ENCODE assay signal across 14 mouse cellular contexts in the genomic region with DNA sequence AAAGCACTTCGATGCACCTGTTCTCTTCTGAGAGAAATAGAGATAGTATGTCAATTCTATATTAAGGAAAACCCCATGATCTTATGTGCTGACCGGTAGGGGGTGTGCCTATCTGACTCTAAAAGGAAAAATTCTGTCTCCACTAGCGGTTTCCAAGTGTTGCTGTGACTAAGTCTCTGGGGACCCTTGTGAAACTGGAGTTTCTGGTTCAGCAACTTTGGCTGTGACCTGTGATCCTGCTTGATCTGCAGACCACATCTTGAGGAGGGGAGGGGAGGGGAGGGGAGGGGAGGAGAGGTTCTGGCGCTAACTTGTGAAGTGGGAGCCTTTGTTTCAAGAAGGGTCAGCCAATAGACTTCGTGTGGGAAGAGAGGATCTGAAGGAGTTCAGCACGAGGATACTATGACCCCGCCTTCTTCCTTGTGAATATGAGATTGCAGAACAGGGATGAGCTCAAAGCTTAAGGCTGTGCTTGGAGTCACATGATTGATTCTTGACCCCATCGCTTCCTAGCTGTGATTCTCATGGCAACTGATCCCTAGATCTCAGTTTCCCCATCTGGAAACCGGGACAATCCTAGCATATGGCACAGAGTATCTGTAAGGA.
DNase-seq lines count a peak whose midpoint lies in the region; ATAC-seq and TF ChIP-seq lines count a peak whose summit lies in the region.
"Had no signal": no experiment of that assay in that cellular context is flagged by ENCODE, and none has a peak within 500 bp of the region (broad histone marks: within the 10 kb centered on the region; RNA-seq: fewer than 3 reads in every experiment).

No protein-coding gene starts in this region.

- intact Hi-C loops in left cerebral cortex, postnatal 25 days (cut with DNase I): no loop called here

- DNase-seq in hindbrain, embryonic 10.5 days (ENCODE audit: low spot score): peak; percentile 18
- no peak for DNase-seq in hindbrain, postnatal 0 days (ENCODE audit: low spot score)
- peak; percentile 77 for DNase-seq in CH12.LX (ENCODE audit: extremely low read depth)
- DNase-seq in forelimb bud, embryonic 11.5 days (ENCODE audit: low read depth, low spot score): peak; percentile 14
- DNase-seq in lung, postnatal 14 days: peak; percentile 59
- no peak for DNase-seq in thymus, postnatal 4 days
- DNase-seq in left cerebral cortex, postnatal 25 days (ENCODE audit: low spot score in 2 of 2): no peak
- DNase-seq: adrenal gland, adult 2 months; cerebellum, adult 11 months had no signal

- in situ Hi-C loops in CH12.LX (cut with MboI; ENCODE audit: low pct_ligation_motif_present, low pct_unique_long_range_greater_than_20kb, low sequenced_read_pairs): loop anchor here (25.0 kb wide), 1 partner anchor 657 kb away; a partner anchor contains a TSS

- no peak for ATAC-seq in hindbrain, postnatal 0 days
- ATAC-seq in inflammation-experienced regulatory T-cells, adult 6 months: no peak

- dilution Hi-C loops in CH12.LX (cut with MboI; ENCODE audit: extremely low pct_ligation_motif_present, extremely low pct_unique_long_range_greater_than_20kb, low sequenced_read_pairs): no loop called here

- no peaks in the 10 kb centered on the region for H3K79me2 ChIP-seq in CH12.LX (replicated peaks; ENCODE audit: control insufficient read depth, extremely low read depth, insufficient read depth, poor library complexity, severe bottlenecking)

- H3K9ac ChIP-seq in hindbrain, postnatal 0 days (replicated peaks; ENCODE audit: low read length): no peak overlapping the region
- H3K9ac ChIP-seq in CH12.LX (ENCODE audit: insufficient read depth, low read depth): no peak overlapping the region
- H3K9ac ChIP-seq: hindbrain, embryonic 13.5 days; limb, embryonic 13.5 days; midbrain, embryonic 12.5 days; neural tube, embryonic 12.5 days had no signal

- H3K36me3 ChIP-seq in hindbrain, embryonic 10.5 days: no peaks in the 10 kb centered on the region
- no peaks in the 10 kb centered on the region for H3K36me3 ChIP-seq in hindbrain, postnatal 0 days (ENCODE audit: insufficient read depth, low read length)
- H3K36me3 ChIP-seq in CH12.LX (replicated peaks in 1 of 2; ENCODE audit: control insufficient read depth in 1 of 2, insufficient read depth in 1 of 2, low read length in 1 of 2): no peaks in the 10 kb centered on the region
- H3K36me3 ChIP-seq: hindbrain, embryonic 13.5 days; limb, embryonic 13.5 days; midbrain, embryonic 12.5 days; neural tube, embryonic 12.5 days had no signal

- no peak overlapping the region for H3K4me3 ChIP-seq in hindbrain, embryonic 10.5 days
- H3K4me3 ChIP-seq in hindbrain, postnatal 0 days (ENCODE audit: low read length): no peak overlapping the region
- H3K4me3 ChIP-seq in CH12.LX (replicated peaks in 1 of 3; ENCODE audit: low read depth in 2 of 3, low read length in 2 of 3, poor library complexity in 1 of 3): no peak overlapping the region
- H3K4me3 ChIP-seq: hindbrain, embryonic 13.5 days; limb, embryonic 13.5 days; midbrain, embryonic 12.5 days; neural tube, embryonic 12.5 days had no signal

- TF ChIP-seq EP300 in CH12.LX (IDR thresholded peaks at IDR 0.05; ENCODE audit: low read length): peak; percentile 34; the same call in 1 of the 2 replicates

- no peaks in the 10 kb centered on the region for H3K9me3 ChIP-seq in hindbrain, embryonic 10.5 days
- no peaks in the 10 kb centered on the region for H3K9me3 ChIP-seq in hindbrain, postnatal 0 days (ENCODE audit: low read length)
- H3K9me3 ChIP-seq in CH12.LX (replicated peaks; ENCODE audit: low read length): no peaks in the 10 kb centered on the region
- H3K9me3 ChIP-seq: hindbrain, embryonic 13.5 days; limb, embryonic 13.5 days; midbrain, embryonic 12.5 days; neural tube, embryonic 12.5 days had no signal

- no peak; the same call in 1 of the 2 replicates for TF ChIP-seq RAD21 in CH12.LX (IDR thresholded peaks at IDR 0.05; ENCODE audit: low read depth, low read length)

- TF ChIP-seq POLR2A in CH12.LX (IDR thresholded peaks at IDR 0.05; ENCODE audit: low read depth, low read length): no peak

- peaks cover 14% of the 10 kb centered on the region for H3K4me1 ChIP-seq in hindbrain, embryonic 10.5 days (replicated peaks)
- 0 out of 2 replicates have a peak, but pooled peaks cover 4% of the 10 kb centered on the region for H3K4me1 ChIP-seq in hindbrain, postnatal 0 days (ENCODE audit: insufficient read depth, low read length)
- H3K4me1 ChIP-seq in CH12.LX (ENCODE audit: control insufficient read depth in 1 of 2, insufficient read depth in 2 of 2): peaks cover 6 to 23% of the 10 kb centered on the region in 2 experiments; a peak in 2 of 4 replicates
- H3K4me1 ChIP-seq: limb, embryonic 13.5 days; neural tube, embryonic 12.5 days had no signal

- H3K4me2 ChIP-seq in hindbrain, postnatal 0 days (ENCODE audit: low read depth, low read length): no peak overlapping the region
- peak overlapping the region; percentile 38 for H3K4me2 ChIP-seq in CH12.LX (ENCODE audit: insufficient read depth, low read depth, poor library complexity, severe bottlenecking)
- H3K4me2 ChIP-seq: hindbrain, embryonic 13.5 days; limb, embryonic 13.5 days; midbrain, embryonic 12.5 days; neural tube, embryonic 12.5 days had no signal

- 57% methylated on average over 9 of the region's 9 CpGs for WGBS in hindbrain, embryonic 10.5 days
- 64% methylated on average over 9 of the region's 9 CpGs for WGBS in hindbrain, postnatal 0 days

- no peak for TF ChIP-seq CTCF in hindbrain, postnatal 0 days (IDR thresholded peaks at IDR 0.05; ENCODE audit: low read depth)
- TF ChIP-seq CTCF in CH12.LX (conservative IDR thresholded peaks at IDR 0.05 in 1 of 2, IDR thresholded peaks at IDR 0.05 in 1 of 2; ENCODE audit: low read depth in 2 of 2, low read length in 2 of 2): peak in 1 of 2 experiments; percentile 34; a peak in 2 of 4 replicates

- H3K27ac ChIP-seq in hindbrain, embryonic 10.5 days: no peak overlapping the region
- H3K27ac ChIP-seq in hindbrain, postnatal 0 days: no peak overlapping the region
- H3K27ac ChIP-seq in CH12.LX (ENCODE audit: insufficient read depth, low read depth): no peak overlapping the region
- H3K27ac ChIP-seq: hindbrain, embryonic 13.5 days; limb, embryonic 13.5 days; midbrain, embryonic 12.5 days; neural tube, embryonic 12.5 days had no signal

- H3K27me3 ChIP-seq in hindbrain, embryonic 10.5 days (ENCODE audit: insufficient read depth, poor library complexity, severe bottlenecking): no peaks in the 10 kb centered on the region
- H3K27me3 ChIP-seq in hindbrain, postnatal 0 days (ENCODE audit: insufficient read depth, low read length): no peaks in the 10 kb centered on the region
- no peaks in the 10 kb centered on the region for H3K27me3 ChIP-seq in CH12.LX (replicated peaks)
- H3K27me3 ChIP-seq: midbrain, embryonic 12.5 days; neural tube, embryonic 12.5 days had no signal

TF ChIP-seq in CH12.LX, 34 proteins besides CTCF, POLR2A, EP300 and RAD21:
- TF ChIP-seq JUND (conservative IDR thresholded peaks at IDR 0.05; ENCODE audit: low read depth, low read length) (no peak), MAFK (IDR thresholded peaks at IDR 0.05; ENCODE audit: insufficient replicate concordance, low read length) (0 out of 2 replicates have a peak, but pooled peaks have one; percentile 38), MAX (IDR thresholded peaks at IDR 0.05; ENCODE audit: low read length) (no peak), USF1 (IDR thresholded peaks at IDR 0.05; ENCODE audit: low read depth, low read length) (no peak), ETS1 (conservative IDR thresholded peaks at IDR 0.05; ENCODE audit: low read depth, low read length) (peak; percentile 28; the same call in 1 of the 2 replicates), BHLHE40 (IDR thresholded peaks at IDR 0.05; ENCODE audit: low read depth, low read length) (peak; percentile 34; the same call in 1 of the 2 replicates), IRF4 (IDR thresholded peaks at IDR 0.05; ENCODE audit: low read depth, low read length) (peak; percentile 56), SMC3 (IDR thresholded peaks at IDR 0.05; ENCODE audit: low read depth, low read length) (0 out of 2 replicates have a peak, but pooled peaks have one; percentile 2), CHD2 (IDR thresholded peaks at IDR 0.05; ENCODE audit: low read length) (no peak)

Comparison
In these comparisons a context has a peak if more than half of its experiments do, and no peak if none do; other contexts are left out.
1. DNase-seq: peak in hindbrain, embryonic 10.5 days (single experiment), CH12.LX (single experiment), forelimb bud, embryonic 11.5 days (single experiment) and lung, postnatal 14 days (single experiment); none in hindbrain, postnatal 0 days (single experiment), thymus, postnatal 4 days (single experiment) and left cerebral cortex, postnatal 25 days (0 of 2).